Mouse (Mus musculus): ENCODE measurements at regions not wholly inside any gene's neighbourhood (a gene's known extent, or its start where the extent isn't known, plus 50 kb on each side); places are given as distances from the start of the nearest gene placed in this dataset.
A peak's percentile ranks its signal among the peaks of the same experiment; 100 is the strongest.

DNA sequence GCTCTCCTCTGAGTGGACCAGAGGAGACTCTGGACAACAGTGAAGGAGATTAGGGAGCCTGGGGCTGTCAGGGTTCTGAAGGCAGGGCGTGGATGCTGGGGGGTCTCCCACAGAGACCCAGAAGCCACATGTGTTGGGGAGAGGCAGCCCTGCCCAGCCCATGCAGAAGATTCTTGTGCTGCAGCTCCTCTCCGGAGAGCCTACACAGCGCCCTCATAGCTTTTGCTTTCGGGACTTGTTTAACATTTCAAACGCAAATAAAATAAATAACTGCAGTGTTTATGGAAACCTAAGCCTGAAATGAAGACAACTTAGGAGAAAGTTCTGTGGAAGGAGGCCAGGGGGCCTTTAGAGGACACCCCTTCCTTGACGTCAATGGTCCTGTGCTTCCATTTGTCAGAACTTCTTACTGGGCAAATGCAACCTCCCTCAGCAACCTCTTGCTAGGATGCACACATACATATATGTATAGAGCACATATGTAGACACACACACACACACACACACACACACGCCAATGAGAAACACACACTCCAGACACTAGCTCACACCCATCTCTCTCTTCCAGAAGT, 143.8 kb upstream of the Tnp1 start:
- H3K4me1 ChIP-seq (ENCODE audit: control insufficient read depth, insufficient read depth, low read length): no peaks in the 10 kb centered on the region
- ATAC-seq (no peak), DNase-seq (ENCODE audit: low spot score) (no peak)
- no peak overlapping the region for H3K27ac ChIP-seq (ENCODE audit: low read depth, low read length)
- no peak overlapping the region for H3K9ac ChIP-seq (ENCODE audit: low read length)
- WGBS: 84% methylated on average over 7 of the region's 7 CpGs
- H3K4me3 ChIP-seq (ENCODE audit: low read depth, low read length): no peak overlapping the region
- no peaks in the 10 kb centered on the region for H3K36me3 ChIP-seq (ENCODE audit: control insufficient read depth, insufficient read depth, low read length)
- H3K9me3 ChIP-seq (replicated peaks; ENCODE audit: control insufficient read depth, low read length): no peaks in the 10 kb centered on the region
- H3K27me3 ChIP-seq (replicated peaks; ENCODE audit: control insufficient read depth, insufficient read depth, low read length): no peaks in the 10 kb centered on the region
- no peak overlapping the region for H3K4me2 ChIP-seq (ENCODE audit: low read length)

GRCm38 (mm10) chr1:73153438-73154097, 137.9 kb upstream of the Tnp1 start:
- Histone ChIP-seq H3K4me1 (ENCODE audit: control insufficient read depth, insufficient read depth, low read length) (no peaks in the 10 kb centered on the region), H3K4me3 (ENCODE audit: low read depth, low read length) (no peak overlapping the region), H3K4me2 (ENCODE audit: low read length) (no peak overlapping the region), H3K9ac (ENCODE audit: low read length) (no peak overlapping the region), H3K27ac (ENCODE audit: low read depth, low read length) (no peak overlapping the region), H3K27me3 (replicated peaks; ENCODE audit: control insufficient read depth, insufficient read depth, low read length) (no peaks in the 10 kb centered on the region), H3K9me3 (replicated peaks; ENCODE audit: control insufficient read depth, low read length) (no peaks in the 10 kb centered on the region), H3K36me3 (ENCODE audit: control insufficient read depth, insufficient read depth, low read length) (no peaks in the 10 kb centered on the region)
- 52% methylated on average over 9 of the region's 9 CpGs for WGBS
- DNase-seq (ENCODE audit: low spot score) (peak; percentile 23), ATAC-seq (no peak)

DNA sequence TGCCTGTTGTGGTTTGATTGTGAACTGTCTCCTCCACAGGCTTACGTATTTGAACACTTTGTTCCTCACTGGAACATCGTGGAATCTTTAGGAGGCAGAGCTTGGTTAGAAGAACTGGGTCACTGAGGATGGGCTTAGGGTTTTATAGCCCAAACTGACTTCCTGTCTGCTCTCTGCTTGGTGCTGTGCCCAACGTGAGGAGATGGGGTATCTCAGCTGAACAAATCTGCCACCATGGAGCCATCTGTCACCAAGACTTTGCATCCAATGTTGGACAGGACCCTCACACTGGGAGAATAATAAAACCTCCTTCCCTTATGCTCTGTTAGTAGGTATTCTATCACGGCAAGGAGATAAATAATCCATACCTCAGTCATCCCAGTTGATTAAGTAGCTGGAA, 134.2 kb upstream of the Tnp1 start:
- WGBS: 89% methylated on average over 4 of the region's 4 CpGs

GRCm38 (mm10) chr1:73142845-73143244, 127.1 kb upstream of the Tnp1 start:
- no peak overlapping the region for H3K9ac ChIP-seq (ENCODE audit: low read length)
- WGBS: 89% methylated on average over 8 of the region's 8 CpGs
- ATAC-seq: no peak

More for the DNA sequence above, 134.2 kb upstream of the Tnp1 start:
- no peak overlapping the region for H3K4me2 ChIP-seq (ENCODE audit: low read length)
- no peaks in the 10 kb centered on the region for H3K4me1 ChIP-seq (ENCODE audit: control insufficient read depth, insufficient read depth, low read length)
- no peak overlapping the region for H3K4me3 ChIP-seq (ENCODE audit: low read depth, low read length)
- no peak overlapping the region for H3K9ac ChIP-seq (ENCODE audit: low read length)
- DNase-seq (ENCODE audit: low spot score) (no peak), ATAC-seq (no peak)
- no peak overlapping the region for H3K27ac ChIP-seq (ENCODE audit: low read depth, low read length)
- H3K9me3 ChIP-seq (replicated peaks; ENCODE audit: control insufficient read depth, low read length): no peaks in the 10 kb centered on the region
- no peaks in the 10 kb centered on the region for H3K27me3 ChIP-seq (replicated peaks; ENCODE audit: control insufficient read depth, insufficient read depth, low read length)
- no peaks in the 10 kb centered on the region for H3K36me3 ChIP-seq (ENCODE audit: control insufficient read depth, insufficient read depth, low read length)

DNA sequence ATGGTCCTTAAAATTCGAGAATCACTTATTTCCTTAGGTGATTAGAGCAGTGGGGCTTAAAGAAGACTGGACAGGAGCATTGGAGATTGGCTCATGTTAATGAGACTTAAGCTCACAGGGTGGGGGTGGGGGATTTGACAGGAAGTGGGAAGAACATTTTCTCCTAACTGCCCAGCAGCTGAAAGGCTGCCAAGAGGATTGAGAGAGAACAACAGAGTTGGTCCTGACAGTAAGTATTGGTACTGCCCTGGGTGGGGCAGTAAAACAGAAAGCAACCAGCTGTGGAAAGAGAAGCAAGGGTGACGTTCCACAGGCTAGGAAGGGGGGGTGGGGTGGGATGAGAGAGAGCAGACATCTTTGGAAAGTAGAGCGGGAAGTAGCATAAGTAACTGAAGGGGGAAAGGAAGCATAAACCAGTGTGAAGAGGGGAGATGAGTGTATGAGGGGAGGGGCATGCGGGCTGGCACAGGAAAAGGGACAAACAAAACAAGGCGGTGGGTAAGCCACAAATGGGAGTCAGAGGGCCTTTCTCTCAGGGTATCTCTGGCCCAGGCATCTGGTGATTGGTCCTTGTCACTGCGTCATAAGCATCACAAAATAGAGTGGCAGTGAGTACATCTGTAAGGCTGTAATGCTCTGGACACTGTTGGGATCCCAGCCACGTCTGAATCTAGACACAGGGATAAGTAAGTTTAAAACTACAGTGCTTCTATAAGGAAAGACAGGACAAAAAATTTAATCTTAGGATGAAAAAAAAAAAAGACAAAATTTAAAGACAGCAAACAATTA, 125.0 kb upstream of the Tnp1 start:
- no peaks in the 10 kb centered on the region for H3K27me3 ChIP-seq (replicated peaks; ENCODE audit: control insufficient read depth, insufficient read depth, low read length)
- no peak for DNase-seq (ENCODE audit: low spot score)
- no peak overlapping the region for H3K9ac ChIP-seq (ENCODE audit: low read length)
- no peaks in the 10 kb centered on the region for H3K9me3 ChIP-seq (replicated peaks; ENCODE audit: control insufficient read depth, low read length)
- H3K36me3 ChIP-seq (ENCODE audit: control insufficient read depth, insufficient read depth, low read length): no peaks in the 10 kb centered on the region
- WGBS: 62% methylated on average over 7 of the region's 7 CpGs
- no peak overlapping the region for H3K4me3 ChIP-seq (ENCODE audit: low read depth, low read length)
- no peak for ATAC-seq
- no peaks in the 10 kb centered on the region for H3K4me1 ChIP-seq (ENCODE audit: control insufficient read depth, insufficient read depth, low read length)
- H3K4me2 ChIP-seq (ENCODE audit: low read length): no peak overlapping the region
- H3K27ac ChIP-seq (ENCODE audit: low read depth, low read length): no peak overlapping the region

More at GRCm38 (mm10) chr1:73142845-73143244, 127.1 kb upstream of the Tnp1 start:
- no peaks in the 10 kb centered on the region for H3K4me1 ChIP-seq (ENCODE audit: control insufficient read depth, insufficient read depth, low read length)
- H3K27ac ChIP-seq (ENCODE audit: low read depth, low read length): no peak overlapping the region
- no peak overlapping the region for H3K4me2 ChIP-seq (ENCODE audit: low read length)
- DNase-seq (ENCODE audit: low spot score): no peak
- H3K4me3 ChIP-seq (ENCODE audit: low read depth, low read length): no peak overlapping the region
- no peaks in the 10 kb centered on the region for H3K27me3 ChIP-seq (replicated peaks; ENCODE audit: control insufficient read depth, insufficient read depth, low read length)
- H3K36me3 ChIP-seq (ENCODE audit: control insufficient read depth, insufficient read depth, low read length): no peaks in the 10 kb centered on the region
- H3K9me3 ChIP-seq (replicated peaks; ENCODE audit: control insufficient read depth, low read length): no peaks in the 10 kb centered on the region

GRCm38 (mm10) chr1:73130215-73130861, 114.6 kb upstream of the Tnp1 start:
- no peak for DNase-seq (ENCODE audit: low spot score)
- H3K27me3 ChIP-seq (replicated peaks; ENCODE audit: control insufficient read depth, insufficient read depth, low read length): no peaks in the 10 kb centered on the region
- no peak overlapping the region for H3K4me2 ChIP-seq (ENCODE audit: low read length)
- no peak overlapping the region for H3K27ac ChIP-seq (ENCODE audit: low read depth, low read length)
- no peaks in the 10 kb centered on the region for H3K9me3 ChIP-seq (replicated peaks; ENCODE audit: control insufficient read depth, low read length)
- H3K4me3 ChIP-seq (ENCODE audit: low read depth, low read length): no peak overlapping the region
- no peak overlapping the region for H3K9ac ChIP-seq (ENCODE audit: low read length)
- no peaks in the 10 kb centered on the region for H3K36me3 ChIP-seq (ENCODE audit: control insufficient read depth, insufficient read depth, low read length)
- 89% methylated on average over 4 of the region's 4 CpGs for WGBS
- H3K4me1 ChIP-seq (ENCODE audit: control insufficient read depth, insufficient read depth, low read length): no peaks in the 10 kb centered on the region
- no peak for ATAC-seq

DNA sequence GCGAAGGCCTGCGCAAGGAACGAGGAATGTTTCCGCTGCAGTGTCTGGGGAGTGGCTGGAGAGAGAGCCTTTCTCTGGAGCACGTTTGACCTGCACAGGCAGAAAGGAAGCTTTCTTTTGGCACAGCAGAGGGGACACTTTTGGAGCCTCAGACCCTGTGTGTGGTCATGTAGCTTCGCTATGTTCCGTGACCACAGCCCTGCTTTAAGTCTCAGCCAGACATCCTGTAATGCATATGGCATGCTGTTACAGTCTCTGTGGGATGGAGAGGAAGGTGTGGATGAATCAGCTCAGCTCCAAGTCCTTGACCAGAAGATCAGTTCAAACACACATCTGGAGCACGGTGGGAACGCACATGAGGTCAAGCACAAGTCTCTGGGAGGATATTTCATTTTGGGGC, 107.3 kb upstream of the Tnp1 start:
- H3K27ac ChIP-seq (ENCODE audit: low read depth, low read length): no peak overlapping the region
- WGBS: 92% methylated on average over 9 of the region's 9 CpGs
- no peak for DNase-seq (ENCODE audit: low spot score)
- H3K9ac ChIP-seq (ENCODE audit: low read length): no peak overlapping the region
- H3K4me3 ChIP-seq (ENCODE audit: low read depth, low read length): no peak overlapping the region
- no peaks in the 10 kb centered on the region for H3K4me1 ChIP-seq (ENCODE audit: control insufficient read depth, insufficient read depth, low read length)
- H3K27me3 ChIP-seq (replicated peaks; ENCODE audit: control insufficient read depth, insufficient read depth, low read length): no peaks in the 10 kb centered on the region
- H3K4me2 ChIP-seq (ENCODE audit: low read length): no peak overlapping the region
- ATAC-seq: no peak
- no peaks in the 10 kb centered on the region for H3K36me3 ChIP-seq (ENCODE audit: control insufficient read depth, insufficient read depth, low read length)
- no peaks in the 10 kb centered on the region for H3K9me3 ChIP-seq (replicated peaks; ENCODE audit: control insufficient read depth, low read length)

DNA sequence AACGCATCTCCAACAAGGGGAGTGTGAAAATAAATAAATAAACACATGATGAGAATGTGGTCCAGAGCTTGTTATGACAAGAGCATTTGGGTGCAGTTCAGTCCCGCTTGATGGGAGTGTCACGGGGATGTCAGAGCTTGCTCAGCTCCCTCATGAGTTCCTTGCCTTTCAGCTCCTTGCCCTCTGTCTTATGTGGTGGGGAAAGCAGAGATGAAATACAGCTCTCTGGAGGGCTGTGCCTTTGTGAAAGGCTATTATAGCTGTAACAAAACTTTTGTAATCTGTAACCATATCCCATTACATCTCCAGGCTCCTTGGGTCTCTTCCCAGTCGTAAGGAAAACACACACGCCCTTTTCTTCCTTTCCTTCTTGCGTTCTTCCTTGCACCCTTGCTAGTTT, 103.0 kb upstream of the Tnp1 start:
- no peak overlapping the region for H3K4me2 ChIP-seq (ENCODE audit: low read length)
- no peaks in the 10 kb centered on the region for H3K4me1 ChIP-seq (ENCODE audit: control insufficient read depth, insufficient read depth, low read length)
- no peaks in the 10 kb centered on the region for H3K27me3 ChIP-seq (replicated peaks; ENCODE audit: control insufficient read depth, insufficient read depth, low read length)
- H3K27ac ChIP-seq (ENCODE audit: low read depth, low read length): no peak overlapping the region
- ATAC-seq: no peak
- whole genome bisulfite sequencing: 83% methylated on average over 6 of the region's 6 CpGs
- no peaks in the 10 kb centered on the region for H3K36me3 ChIP-seq (ENCODE audit: control insufficient read depth, insufficient read depth, low read length)
- H3K9ac ChIP-seq (ENCODE audit: low read length): no peak overlapping the region
- peak; percentile 8 for DNase-seq (ENCODE audit: low spot score)
- no peak overlapping the region for H3K4me3 ChIP-seq (ENCODE audit: low read depth, low read length)
- no peaks in the 10 kb centered on the region for H3K9me3 ChIP-seq (replicated peaks; ENCODE audit: control insufficient read depth, low read length)

Measured in forebrain, embryonic 14.5 days (tissue).